Mouse (Mus musculus) G1E (cell line): Measurements from ENCODE around the gene Setd5. TPM values are rescaled to one million over a fixed set of nuclear protein-coding genes. Genes with fewer than 3 reads are reported as not detected.

Experiments used
- ATAC-seq: 2 replicates; pipeline ENCODE4 v1.8.0; 2016; ENCODE audit warnings: mild to moderate bottlenecking; ENCODE audit not compliant: insufficient number of reproducible peaks, poor library complexity, low FRiP score, severe bottlenecking; ENCODE audit errors: extremely low read depth
- DNase-seq: peaks from one replicate; pipeline ENCODE4 v3.0.0; 2012; ENCODE audit warnings: low spot score
- H3K27me3 ChIP-seq: 2 replicates; pipeline ENCODE4 v1.6.1; 2012; ENCODE audit warnings: mild to moderate bottlenecking, low read length, inconsistent platforms; ENCODE audit not compliant: insufficient read depth
- H3K36me3 ChIP-seq: replicated peaks from 2 replicates; pipeline ENCODE3; 2012; ENCODE audit warnings: mild to moderate bottlenecking, inconsistent platforms
- H3K4me1 ChIP-seq: 2 replicates; pipeline ENCODE4 v1.6.1; 2012; ENCODE audit warnings: low read depth, low read length, inconsistent platforms, mixed read lengths; ENCODE audit not compliant: insufficient read depth
- H3K4me3 ChIP-seq: 2 replicates; pipeline ENCODE4 v1.5.1; 2012; ENCODE audit warnings: low read depth, mild to moderate bottlenecking, inconsistent platforms, low read length, moderate library complexity, mixed read lengths
- H3K9me3 ChIP-seq: replicated peaks from 2 replicates; pipeline ENCODE4 v1.6.1; 2012; ENCODE audit warnings: inconsistent platforms
- CTCF ChIP-seq: IDR thresholded peaks from 2 replicates; pipeline ENCODE4 v1.5.1; 2012; ENCODE audit warnings: low read depth, low read length, inconsistent platforms, mixed read lengths
- GATA1 ChIP-seq: IDR thresholded peaks from 2 replicates; pipeline ENCODE4 v1.6.1; 2012; ENCODE audit warnings: borderline replicate concordance, low read length, inconsistent platforms, mixed read lengths
- GATA2 ChIP-seq: IDR thresholded peaks from 2 replicates; pipeline ENCODE4 v1.6.1; 2012; ENCODE audit warnings: low read depth, low read length, inconsistent platforms, borderline replicate concordance
- POLR2AphosphoS5 ChIP-seq: IDR thresholded peaks from 2 replicates; pipeline ENCODE4 v1.6.1; 2012; ENCODE audit warnings: low read depth, low read length, inconsistent platforms; ENCODE audit not compliant: insufficient replicate concordance
- TAL1 ChIP-seq: conservative IDR thresholded peaks from 2 replicates; pipeline ENCODE4 v1.6.1; 2012; ENCODE audit warnings: low read depth, low read length, inconsistent platforms, mixed read lengths
- polyA plus RNA-seq: library from polyadenylated mRNA; stranded (reverse); fragments of >175 nt; gene quantifications from 2 replicates; pipeline ENCODE4 v1.2.3, GENCODE M21; 2012
- total RNA-seq, 2 experiments: library from RNA; stranded (forward) in 1 of 2; stranded (reverse) in 1 of 2; fragments of 200-1000 nt in 1 of 2; fragments of >200 nt in 1 of 2; fragmentation: Nextera tagmentation in 1 of 2; gene quantifications; 2 replicates each; pipeline ENCODE4 v1.2.3; 2014 to 2017

Gene Setd5
- total and polyA plus RNA-seq, 3 experiments, result 95.0 to 262 (median 154) TPM

DNA sequence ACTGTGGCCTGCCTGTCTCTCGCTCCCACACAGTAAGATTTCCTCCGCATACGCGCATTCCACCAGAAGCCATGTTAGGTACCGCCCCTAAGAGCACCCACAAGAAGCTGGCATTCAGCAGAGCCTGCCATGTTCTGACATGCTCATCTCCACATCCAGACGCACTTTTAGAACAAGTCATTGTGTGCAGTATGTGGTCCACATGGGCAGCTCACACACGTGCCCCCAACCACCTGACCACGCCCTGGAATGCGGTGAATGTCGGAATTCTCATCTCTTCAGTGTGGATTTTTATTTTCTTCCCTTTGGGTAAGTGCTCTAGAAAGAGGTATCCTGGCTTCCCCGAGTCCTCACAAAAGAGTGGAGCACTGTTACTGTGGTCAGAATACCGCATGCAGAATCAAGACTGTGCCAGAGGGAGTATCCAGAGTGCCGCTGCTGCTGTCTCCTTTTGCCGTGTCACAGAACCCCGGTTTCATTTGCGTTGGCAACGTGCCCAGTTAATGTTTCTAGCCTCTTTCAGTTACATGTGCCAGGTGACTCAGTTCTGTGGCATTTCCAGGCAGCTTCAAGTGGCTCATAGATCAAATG, 89.6 kb downstream of the Setd5 start:
- ATAC-seq, result no peak
- peaks cover 43% of the 10 kb centered on the region for H3K27me3 ChIP-seq
- H3K4me3 ChIP-seq, result no peak overlapping the region
- H3K4me1 ChIP-seq, result peaks cover 5% of the 10 kb centered on the region
- no peaks in the 10 kb centered on the region for H3K9me3 ChIP-seq
- H3K36me3 ChIP-seq, result peaks cover 7% of the 10 kb centered on the region
- DNase-seq, result peak; percentile 13
- TF ChIP-seq GATA1, result no peak
- no peak for TF ChIP-seq GATA2
- no peak for TF ChIP-seq POLR2AphosphoS5
- TF ChIP-seq TAL1, result no peak
- TF ChIP-seq CTCF, result no peak

DNA sequence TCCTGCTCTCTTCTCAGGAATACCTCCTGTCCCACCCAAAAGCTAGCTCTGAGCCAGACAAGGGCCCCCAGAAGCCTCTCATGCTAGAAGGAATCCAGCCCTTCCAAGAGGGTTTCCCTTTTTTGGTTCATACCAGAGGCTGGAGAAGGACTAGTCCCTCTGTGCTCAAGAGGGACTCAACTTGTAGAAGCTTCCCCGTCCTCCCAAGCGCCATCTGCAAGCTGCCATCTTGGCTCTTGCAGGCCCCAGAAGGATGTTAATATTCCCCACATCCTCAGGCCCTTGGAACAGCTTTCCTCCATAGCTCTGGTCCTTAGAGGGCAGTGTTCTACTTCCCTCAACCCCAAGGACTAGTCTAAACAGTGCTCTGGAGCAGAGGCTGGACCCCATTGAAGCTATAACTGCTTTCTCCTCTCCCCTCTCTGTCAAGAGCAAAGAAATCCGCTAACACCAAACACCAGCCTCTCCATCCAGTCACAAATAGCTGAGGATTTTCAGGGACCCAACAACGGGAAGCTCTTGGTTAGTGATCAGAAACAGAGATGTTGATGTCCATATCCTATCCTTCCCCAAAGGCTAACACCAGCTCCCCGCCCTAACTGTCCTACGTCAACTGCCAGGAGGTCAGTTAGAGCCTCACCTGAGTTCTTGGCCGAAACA, 91.3 kb downstream of the Setd5 start:
- DNase-seq (no peak), ATAC-seq (no peak)

DNA sequence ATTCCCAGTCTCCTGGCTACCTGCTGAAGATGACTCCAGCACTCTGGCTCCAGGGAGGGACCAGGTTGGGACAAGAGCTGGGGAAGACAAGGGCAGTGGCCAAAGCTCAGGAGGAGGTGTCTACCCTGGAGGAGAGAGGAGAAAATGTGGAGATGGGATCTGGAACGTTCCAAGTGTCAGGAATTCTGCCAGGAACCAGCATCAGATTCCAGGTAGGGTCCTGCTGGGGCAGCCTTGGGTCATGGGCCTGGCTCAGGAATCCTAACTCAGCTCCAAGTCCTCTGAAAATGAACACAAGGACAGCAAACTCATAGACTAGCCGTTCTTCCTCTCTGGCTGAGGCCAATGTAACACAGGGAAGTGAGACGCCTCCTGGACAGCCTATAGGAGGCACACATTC, 92.7 kb downstream of the Setd5 start:
- DNase-seq, result no peak
- TF ChIP-seq GATA1, result no peak
- TF ChIP-seq TAL1, result no peak
- TF ChIP-seq GATA2, result no peak
- no peak for TF ChIP-seq POLR2AphosphoS5
- no peak for TF ChIP-seq CTCF
- no peaks in the 10 kb centered on the region for H3K36me3 ChIP-seq
- peaks cover 49% of the 10 kb centered on the region for H3K27me3 ChIP-seq
- no peak overlapping the region for H3K4me3 ChIP-seq
- H3K9me3 ChIP-seq, result no peaks in the 10 kb centered on the region
- ATAC-seq, result no peak
- H3K4me1 ChIP-seq, result peaks cover 5% of the 10 kb centered on the region

More for the DNA sequence above, 91.3 kb downstream of the Setd5 start:
- Histone ChIP-seq H3K27me3 (peaks cover 49% of the 10 kb centered on the region), H3K4me3 (no peak overlapping the region), H3K4me1 (peaks cover 5% of the 10 kb centered on the region), H3K9me3 (no peaks in the 10 kb centered on the region), H3K36me3 (no peaks in the 10 kb centered on the region)
- no peak for TF ChIP-seq GATA2
- no peak for TF ChIP-seq CTCF
- no peak for TF ChIP-seq TAL1
- no peak for TF ChIP-seq POLR2AphosphoS5
- TF ChIP-seq GATA1, result no peak

DNA sequence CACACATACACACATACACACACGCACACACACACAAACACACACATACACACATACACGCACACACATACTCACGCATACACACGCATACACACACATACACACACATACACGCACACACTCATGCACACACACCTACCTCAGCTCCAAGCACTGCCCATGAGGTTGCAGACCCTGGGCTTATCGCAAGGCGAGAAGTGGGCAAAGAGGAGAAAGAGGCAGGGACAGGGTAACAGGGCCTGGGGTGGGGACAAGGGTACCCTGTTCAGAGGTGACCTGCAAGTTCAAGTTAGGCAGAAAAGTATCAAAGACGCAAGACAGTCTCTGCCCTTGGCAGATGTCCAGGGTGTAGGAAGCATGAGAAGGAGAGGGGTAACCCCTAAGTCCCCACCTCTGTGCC, 93.5 kb downstream of the Setd5 start:
- H3K36me3 ChIP-seq, result no peaks in the 10 kb centered on the region
- no peaks in the 10 kb centered on the region for H3K9me3 ChIP-seq
- peaks cover 5% of the 10 kb centered on the region for H3K4me1 ChIP-seq
- ATAC-seq (no peak), DNase-seq (no peak)
- H3K4me3 ChIP-seq, result peak overlapping the region; percentile 29; the same call in 1 of the 2 replicates
- TF ChIP-seq CTCF, result no peak
- no peak for TF ChIP-seq GATA1
- no peak for TF ChIP-seq TAL1
- no peak for TF ChIP-seq GATA2
- TF ChIP-seq POLR2AphosphoS5, result no peak
- peaks cover 49% of the 10 kb centered on the region for H3K27me3 ChIP-seq

DNA sequence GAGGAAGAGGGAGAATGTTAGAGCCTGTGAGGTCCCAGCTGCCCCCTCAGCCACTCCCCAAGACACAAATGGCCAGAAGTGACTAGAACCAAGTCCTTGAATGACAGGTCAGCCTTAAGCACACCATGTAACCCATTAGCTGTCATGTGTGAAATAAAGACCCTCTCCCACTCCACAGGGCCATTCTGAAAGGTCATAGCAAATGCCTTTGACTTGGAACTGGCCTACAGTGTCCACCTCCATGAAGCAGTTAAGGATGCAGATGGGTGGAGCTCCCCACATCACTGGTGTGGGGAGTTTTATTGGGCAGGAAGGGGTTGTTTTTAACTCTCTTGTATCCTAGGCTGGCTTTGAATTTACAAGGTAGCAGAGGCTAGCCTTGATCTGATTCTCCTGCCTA, 94.8 kb downstream of the Setd5 start:
- TF ChIP-seq CTCF (no peak), GATA1 (no peak), POLR2AphosphoS5 (no peak), TAL1 (no peak), GATA2 (no peak)
- no peak for ATAC-seq
- H3K9me3 ChIP-seq, result no peaks in the 10 kb centered on the region
- no peak overlapping the region for H3K4me3 ChIP-seq
- H3K4me1 ChIP-seq, result peaks cover under 1% of the 10 kb centered on the region
- H3K36me3 ChIP-seq, result no peaks in the 10 kb centered on the region
- DNase-seq, result no peak
- H3K27me3 ChIP-seq, result peaks cover 40% of the 10 kb centered on the region

DNA sequence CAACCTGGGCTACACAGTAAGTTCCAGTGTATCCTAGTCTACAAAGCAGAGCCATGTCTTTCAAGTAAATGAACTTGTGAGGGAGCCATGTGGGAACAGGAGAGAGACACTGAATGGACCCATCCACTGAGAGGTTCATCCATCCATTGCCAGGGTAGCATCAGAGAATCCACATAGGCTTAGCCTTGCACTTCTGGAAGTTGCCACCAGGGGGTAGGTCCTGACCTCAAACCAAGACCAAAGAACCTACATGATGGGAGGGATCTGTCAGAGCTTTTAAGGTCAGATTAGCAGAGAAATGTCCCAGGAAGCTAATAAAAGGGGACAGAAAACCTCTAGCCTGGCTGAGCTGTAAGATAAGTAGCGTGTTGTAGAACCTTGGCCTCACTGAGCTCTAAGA, 95.4 kb downstream of the Setd5 start:
- DNase-seq (peak; percentile 15), ATAC-seq (no peak; the same call in 1 of the 2 replicates)
- TF ChIP-seq GATA1, result no peak
- no peak for TF ChIP-seq TAL1
- TF ChIP-seq POLR2AphosphoS5, result no peak
- TF ChIP-seq CTCF, result peak; percentile 68
- TF ChIP-seq GATA2, result no peak

More for the DNA sequence above, 95.4 kb downstream of the Setd5 start:
- no peaks in the 10 kb centered on the region; the same call in 1 of the 2 replicates for H3K4me1 ChIP-seq
- peaks cover 38% of the 10 kb centered on the region for H3K27me3 ChIP-seq
- no peak overlapping the region for H3K4me3 ChIP-seq
- no peaks in the 10 kb centered on the region for H3K36me3 ChIP-seq
- no peaks in the 10 kb centered on the region for H3K9me3 ChIP-seq
